Mouse (Mus musculus) liver, adult 2 months (tissue): ENCODE data around the gene Epn2. TPM values are rescaled to one million over a fixed set of nuclear protein-coding genes. Genes with fewer than 3 reads are reported as not detected.
A peak's percentile ranks its signal among the peaks of the same experiment; 100 is the strongest.

Source experiments
- DNase-seq: peaks from one replicate; pipeline ENCODE4 v3.0.0-alpha.2; 2011; ENCODE audit warnings: low read depth, low spot score; ENCODE audit errors: extremely low read depth
- H3K27ac ChIP-seq: fragments of 200-500 bp; replicated peaks from 2 replicates; pipeline ENCODE4 v1.5.1; 2012; ENCODE audit warnings: low read depth, mild to moderate bottlenecking, control low read depth, inconsistent platforms, low read length; ENCODE audit not compliant: insufficient read depth
- H3K27me3 ChIP-seq: fragments of 200-500 bp; 2 replicates; pipeline ENCODE4 v1.6.1; 2012; ENCODE audit warnings: mild to moderate bottlenecking, moderate library complexity, low read length, inconsistent platforms; ENCODE audit not compliant: control insufficient read depth, insufficient read depth
- H3K36me3 ChIP-seq: fragments of 200-500 bp; 2 replicates; pipeline ENCODE4 v1.6.1; 2012; ENCODE audit warnings: low read length, inconsistent platforms; ENCODE audit not compliant: control insufficient read depth, insufficient read depth
- H3K4me1 ChIP-seq: fragments of 200-500 bp; 2 replicates; pipeline ENCODE4 v1.6.1; 2011; ENCODE audit warnings: low read length; ENCODE audit not compliant: control insufficient read depth, insufficient read depth
- H3K4me3 ChIP-seq: fragments of 200-500 bp; 2 replicates; pipeline ENCODE4 v1.5.1; 2011; ENCODE audit warnings: low read depth, mild to moderate bottlenecking, control low read depth, low read length, moderate library complexity; ENCODE audit not compliant: insufficient read depth
- H3K79me2 ChIP-seq: fragments of 200-500 bp; 2 replicates; pipeline ENCODE4 v1.6.1; 2012; ENCODE audit warnings: inconsistent platforms, mild to moderate bottlenecking, low read length, moderate library complexity; ENCODE audit not compliant: control insufficient read depth, insufficient read depth
- H3K9ac ChIP-seq: fragments of 200-500 bp; 2 replicates; pipeline ENCODE4 v1.6.1; 2012; ENCODE audit warnings: low read depth, mild to moderate bottlenecking, control low read depth, inconsistent platforms, low read length
- CTCF ChIP-seq: fragments of 200-500 bp; IDR thresholded peaks from 2 replicates; pipeline ENCODE4 v1.5.1; 2011; ENCODE audit warnings: low read depth, low read length, control low read depth
- POLR2A ChIP-seq: fragments of 200-500 bp; IDR thresholded peaks from 2 replicates; pipeline ENCODE4 v1.6.1; 2011; ENCODE audit warnings: low read length, control low read depth; ENCODE audit not compliant: insufficient read depth; ENCODE audit errors: extremely low read depth
- WGBS: fragments of 180-500 bp; shearing (Covaris S2); methylation state at CpG from one replicate; pipeline ENCODE4 v1.1.7; 2018; 5-methylcytosine and 5-hydroxymethylcytosine counted together
- polyA plus RNA-seq: library from polyadenylated mRNA; depleted of rRNA; stranded (reverse); fragments of >200 nt; gene quantifications from 2 replicates; pipeline ENCODE4 v1.2.3, GENCODE M21; 2012
- total RNA-seq: library from RNA; depleted of rRNA; stranded (reverse); fragments of >200 nt; gene quantifications from 2 replicates; pipeline ENCODE4 v1.2.3, GENCODE M21; 2014

Epn2 gene
- total and polyA plus RNA-seq, 2 experiments = 4.5 to 5.7 TPM

DNA sequence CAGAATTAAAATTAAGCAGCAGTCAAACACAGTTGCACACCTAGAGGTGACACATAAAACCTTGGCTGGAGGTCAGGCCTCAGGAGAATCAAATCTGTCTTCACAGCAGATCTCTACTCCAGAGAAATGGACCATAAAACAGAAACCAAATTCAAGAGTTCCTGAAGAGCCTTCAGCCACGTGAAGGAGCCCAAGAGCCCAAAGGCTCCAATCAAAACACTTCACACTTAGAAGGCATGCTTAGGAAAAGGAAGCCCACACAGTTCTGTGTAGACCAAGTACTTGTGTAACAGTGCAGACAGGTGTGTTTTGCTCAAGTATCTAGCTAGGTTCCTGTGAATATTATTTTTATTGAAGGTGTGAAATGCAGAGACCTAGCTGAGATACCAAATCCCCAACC, 44.0 kb downstream of the Epn2 start:
- DNase-seq = no peak
- no peaks in the 10 kb centered on the region; the same call in 1 of the 2 replicates for H3K79me2 ChIP-seq
- no peak overlapping the region for H3K27ac ChIP-seq
- no peak overlapping the region for H3K9ac ChIP-seq
- H3K4me1 ChIP-seq = peaks cover 9% of the 10 kb centered on the region
- H3K27me3 ChIP-seq = no peaks in the 10 kb centered on the region
- peaks cover 2% of the 10 kb centered on the region; the same call in 1 of the 2 replicates for H3K36me3 ChIP-seq
- TF ChIP-seq CTCF (no peak), POLR2A (no peak)
- WGBS = 74% methylated on average over 1 of the region's 1 CpGs
- no peak overlapping the region for H3K4me3 ChIP-seq

GRCm38 (mm10) chr11:61533571-61533970, 45.9 kb downstream of the Epn2 start:
- Histone ChIP-seq H3K79me2 (no peaks in the 10 kb centered on the region), H3K4me3 (no peak overlapping the region), H3K27me3 (no peaks in the 10 kb centered on the region), H3K36me3 (peaks cover 5% of the 10 kb centered on the region; the same call in 1 of the 2 replicates), H3K27ac (peak overlapping the region; percentile 53; the same call in 1 of the 2 replicates), H3K9ac (no peak overlapping the region), H3K4me1 (peaks cover 12% of the 10 kb centered on the region; the same call in 1 of the 2 replicates)
- no peak for TF ChIP-seq CTCF
- TF ChIP-seq POLR2A = no peak
- DNase-seq = peak; percentile 33
- 67% methylated on average over 5 of the region's 5 CpGs for WGBS

DNA sequence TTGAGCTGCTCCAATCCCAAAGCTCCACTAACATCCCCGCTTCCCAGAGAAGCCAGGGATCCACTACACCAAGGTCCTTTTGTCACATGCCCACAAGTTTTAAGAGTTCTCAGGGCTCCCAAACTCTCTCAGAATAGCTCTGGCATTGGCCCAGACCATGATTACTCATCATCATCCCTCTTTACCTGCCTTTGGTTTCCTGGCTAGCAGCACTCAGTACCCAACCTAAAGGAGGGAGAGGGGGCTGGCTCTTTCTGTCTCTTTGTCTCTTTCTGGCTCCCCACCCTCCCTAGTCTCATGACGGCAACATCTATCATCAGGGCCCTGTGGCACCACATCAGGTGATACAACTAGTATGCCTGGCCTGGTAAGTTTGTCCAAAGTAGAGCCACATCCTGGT, 46.7 kb downstream of the Epn2 start:
- WGBS = 100% methylated on average over 2 of the region's 2 CpGs
- H3K79me2 ChIP-seq = no peaks in the 10 kb centered on the region
- H3K27ac ChIP-seq = no peak overlapping the region
- no peak overlapping the region for H3K9ac ChIP-seq
- DNase-seq = no peak
- H3K4me1 ChIP-seq = peaks cover 12% of the 10 kb centered on the region; the same call in 1 of the 2 replicates
- TF ChIP-seq CTCF (no peak), POLR2A (no peak)
- H3K4me3 ChIP-seq = no peak overlapping the region
- peaks cover 7% of the 10 kb centered on the region for H3K36me3 ChIP-seq
- no peaks in the 10 kb centered on the region for H3K27me3 ChIP-seq

DNA sequence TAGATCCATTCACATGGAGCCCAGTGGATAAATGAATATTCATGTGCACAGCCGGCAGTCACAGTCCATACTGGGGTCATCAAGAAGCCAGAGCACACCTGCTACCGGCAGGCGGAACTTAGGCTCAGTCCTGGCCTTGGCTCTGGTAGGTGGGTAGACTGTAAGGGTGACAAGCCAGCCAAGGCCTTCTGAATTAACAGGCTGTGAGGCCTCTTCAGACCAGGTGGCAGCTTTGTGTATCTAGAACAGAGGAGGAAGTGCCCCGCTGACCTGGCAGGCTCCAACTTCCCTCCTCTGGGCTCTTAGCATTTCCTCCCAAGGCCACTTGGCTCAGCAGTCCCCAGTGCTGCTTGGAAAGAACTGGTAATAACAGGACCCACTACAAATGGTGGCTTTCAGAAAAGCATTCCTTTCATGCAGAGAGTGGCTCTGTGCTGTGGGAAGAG, 50.2 kb downstream of the Epn2 start:
- TF ChIP-seq POLR2A = no peak
- TF ChIP-seq CTCF = no peak
- Histone ChIP-seq H3K79me2 (peaks cover 6% of the 10 kb centered on the region; the same call in 1 of the 2 replicates), H3K36me3 (peaks cover 7% of the 10 kb centered on the region), H3K27ac (peak overlapping the region; percentile 40; the same call in 1 of the 2 replicates), H3K9ac (no peak overlapping the region), H3K27me3 (no peaks in the 10 kb centered on the region), H3K4me3 (no peak overlapping the region), H3K4me1 (peaks cover 7% of the 10 kb centered on the region; the same call in 1 of the 2 replicates)
- peak; percentile 15 for DNase-seq
- WGBS = 79% methylated on average over 4 of the region's 4 CpGs

GRCm38 (mm10) chr11:61526872-61527271, 52.6 kb downstream of the Epn2 start:
- Histone ChIP-seq H3K79me2 (peaks cover 6% of the 10 kb centered on the region; the same call in 1 of the 2 replicates), H3K4me1 (peaks cover 6% of the 10 kb centered on the region; the same call in 1 of the 2 replicates), H3K9ac (no peak overlapping the region), H3K27me3 (no peaks in the 10 kb centered on the region), H3K4me3 (no peak overlapping the region), H3K36me3 (peaks cover 10% of the 10 kb centered on the region), H3K27ac (no peak overlapping the region)
- TF ChIP-seq CTCF (no peak), POLR2A (no peak)
- 88% methylated on average over 1 of the region's 1 CpGs for WGBS
- DNase-seq = no peak

DNA sequence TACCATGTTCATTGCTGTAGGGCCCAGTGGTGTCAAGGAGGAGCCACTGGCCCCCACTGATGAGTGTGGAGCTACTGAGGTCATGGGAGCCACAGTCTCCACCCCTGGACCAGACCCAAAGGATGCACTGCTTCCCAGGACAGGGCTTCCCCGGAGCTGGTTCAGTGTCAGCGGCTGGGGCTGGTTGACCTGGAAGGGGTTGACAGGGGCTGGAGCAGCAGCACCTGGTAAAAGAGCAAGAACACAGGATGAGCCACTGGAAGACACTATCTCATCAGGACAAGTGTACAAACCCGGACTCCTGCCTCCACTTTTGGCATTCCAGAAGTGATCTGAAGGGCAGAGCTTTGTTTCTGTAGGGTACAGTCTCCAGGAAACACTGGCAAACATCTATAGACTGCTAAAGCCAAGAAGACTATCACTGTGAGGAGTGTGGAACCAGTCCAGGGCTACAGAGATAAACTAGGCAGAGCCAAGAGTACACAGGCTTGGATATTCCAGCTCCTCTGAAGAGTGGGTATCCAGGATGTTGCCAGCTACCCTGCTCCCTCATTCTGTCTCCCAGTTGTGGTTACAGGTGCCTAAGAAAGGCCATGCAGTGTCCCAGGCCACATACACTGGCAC, 59.9 kb downstream of the Epn2 start:
- Histone ChIP-seq H3K4me1 (no peaks in the 10 kb centered on the region), H3K27me3 (no peaks in the 10 kb centered on the region), H3K4me3 (no peak overlapping the region), H3K27ac (no peak overlapping the region), H3K36me3 (peaks cover 11% of the 10 kb centered on the region), H3K9ac (no peak overlapping the region), H3K79me2 (no peaks in the 10 kb centered on the region; the same call in 1 of the 2 replicates)
- TF ChIP-seq POLR2A (no peak), CTCF (no peak)
- no peak for DNase-seq
- WGBS = 89% methylated on average over 3 of the region's 3 CpGs
